Mouse (Mus musculus) neural tube, embryonic 11.5 days (tissue): ENCODE data around the gene Cldn18. TPM values are rescaled to one million over a fixed set of nuclear protein-coding genes. Genes with fewer than 3 reads are reported as not detected.

ENCODE experiments used
- ATAC-seq: fragments of 200-750 bp; cut with Nextera tagmentation; 2 replicates; pipeline ENCODE4 v1.8.0; 2017; ENCODE audit warnings: moderate number of reproducible peaks, mild to moderate bottlenecking, moderate TSS enrichment, moderate library complexity; ENCODE audit not compliant: insufficient read depth, low FRiP score, low TSS enrichment
- DNase-seq: peaks from one replicate; pipeline ENCODE4 v3.0.0-alpha.2; 2015; ENCODE audit warnings: low spot score
- H3K27ac ChIP-seq: fragments of 300-500 bp; sonication (generic); 2 replicates; pipeline ENCODE4 v1.5.1; 2014; ENCODE audit warnings: low read depth, mild to moderate bottlenecking, low read length
- H3K27me3 ChIP-seq: fragments of 300-500 bp; sonication (generic); 2 replicates; pipeline ENCODE4 v1.6.1; 2014; ENCODE audit warnings: mild to moderate bottlenecking, low read length, mixed read lengths; ENCODE audit not compliant: control insufficient read depth, insufficient read depth
- H3K36me3 ChIP-seq: fragments of 300-500 bp; sonication (generic); 2 replicates; pipeline ENCODE4 v1.6.1; 2014; ENCODE audit warnings: mild to moderate bottlenecking, low read length, moderate library complexity, mixed read lengths; ENCODE audit not compliant: control insufficient read depth, insufficient read depth
- H3K4me1 ChIP-seq: fragments of 300-500 bp; sonication (generic); 2 replicates; pipeline ENCODE4 v1.6.1; 2014; ENCODE audit warnings: low read length, mixed read lengths; ENCODE audit not compliant: control insufficient read depth, insufficient read depth
- H3K4me2 ChIP-seq: fragments of 300-500 bp; sonication (generic); 2 replicates; pipeline ENCODE4 v1.6.1; 2014; ENCODE audit warnings: low read depth, mild to moderate bottlenecking, moderate library complexity
- H3K4me3 ChIP-seq: fragments of 300-500 bp; sonication (generic); 2 replicates; pipeline ENCODE4 v1.5.1; 2014; ENCODE audit warnings: low read depth, low read length
- H3K9ac ChIP-seq: fragments of 300-500 bp; sonication (generic); 2 replicates; pipeline ENCODE4 v1.6.1; 2014; ENCODE audit warnings: mild to moderate bottlenecking, low read length
- H3K9me3 ChIP-seq: fragments of 300-500 bp; sonication (generic); 2 replicates; pipeline ENCODE4 v1.6.1; 2016; ENCODE audit warnings: low read length; ENCODE audit not compliant: control insufficient read depth
- WGBS: fragments of 180-500 bp; shearing (Covaris S2); extraction: QIAGEN DNeasy Blood & Tissue Kit; methylation state at CpG from one replicate; pipeline ENCODE4 v1.1.7; 2014; 5-methylcytosine and 5-hydroxymethylcytosine counted together
- polyA plus RNA-seq: library from polyadenylated mRNA; unstranded; fragments of >200 nt; fragmentation: Nextera tagmentation; extraction: Ambion mirVana; gene quantifications from 2 replicates; pipeline ENCODE4 v1.2.1, GENCODE M21; 2014

Gene Cldn18
- not detected in 2 replicates for polyA plus RNA-seq

GRCm38 (mm10) chr9:99717134-99717533 is at the start of gene Cldn18:
Gene Cldn18, minus strand, starts transcription at chr9:99717267.
- no peak within 1 kb of the TSS for H3K4me3 ChIP-seq
- H3K9ac ChIP-seq = no peak within 1 kb of the TSS
- no peak within 1 kb of the TSS for H3K27ac ChIP-seq
- H3K9me3 ChIP-seq = no peaks in the 10 kb centered on the region
- 91% methylated on average over 14 of the region's 14 CpGs for WGBS
- H3K4me1 ChIP-seq = no peaks in the 10 kb centered on the region
- H3K4me2 ChIP-seq = no peak within 1 kb of the TSS
- no peak for DNase-seq
- no peaks in the 10 kb centered on the region for H3K27me3 ChIP-seq
- no peaks in the 10 kb centered on the region for H3K36me3 ChIP-seq
- ATAC-seq = no peak

GRCm38 (mm10) chr9:99763530-99763929 is 46.5 kb upstream of the Cldn18 start:
- ATAC-seq (no peak), DNase-seq (no peak)
- Histone ChIP-seq H3K36me3 (no peaks in the 10 kb centered on the region), H3K9me3 (no peaks in the 10 kb centered on the region), H3K4me2 (no peak overlapping the region), H3K9ac (no peak overlapping the region), H3K4me3 (no peak overlapping the region), H3K27ac (no peak overlapping the region), H3K27me3 (no peaks in the 10 kb centered on the region), H3K4me1 (no peaks in the 10 kb centered on the region)
- WGBS = 72% methylated on average over 6 of the region's 6 CpGs

- Histone ChIP-seq H3K36me3 (no peaks in the 10 kb centered on the region), H3K4me1 (no peaks in the 10 kb centered on the region), H3K9ac (no peak overlapping the region), H3K9me3 (no peaks in the 10 kb centered on the region), H3K27me3 (no peaks in the 10 kb centered on the region), H3K4me3 (no peak overlapping the region), H3K27ac (no peak overlapping the region), H3K4me2 (no peak overlapping the region)
- WGBS = 85% methylated on average over 4 of the region's 4 CpGs
- DNase-seq (peak; percentile 15), ATAC-seq (no peak)
Measured at GRCm38 (mm10) chr9:99750272-99750671, 33.2 kb upstream of the Cldn18 start.

- no peak for ATAC-seq
Measured at GRCm38 (mm10) chr9:99748279-99748678, 31.2 kb upstream of the Cldn18 start.

GRCm38 (mm10) chr9:99747731-99748130 is 30.7 kb upstream of the Cldn18 start:
- no peaks in the 10 kb centered on the region for H3K4me1 ChIP-seq
- no peaks in the 10 kb centered on the region for H3K36me3 ChIP-seq
- H3K9ac ChIP-seq = no peak overlapping the region
- no peak overlapping the region for H3K4me2 ChIP-seq
- H3K27ac ChIP-seq = no peak overlapping the region
- no peak for DNase-seq
- H3K27me3 ChIP-seq = no peaks in the 10 kb centered on the region
- H3K4me3 ChIP-seq = no peak overlapping the region
- H3K9me3 ChIP-seq = no peaks in the 10 kb centered on the region
- 61% methylated on average over 4 of the region's 4 CpGs for WGBS
- ATAC-seq = no peak

More at GRCm38 (mm10) chr9:99748279-99748678, 31.2 kb upstream of the Cldn18 start:
- no peaks in the 10 kb centered on the region for H3K36me3 ChIP-seq
- no peaks in the 10 kb centered on the region for H3K4me1 ChIP-seq
- no peak overlapping the region for H3K27ac ChIP-seq
- no peak overlapping the region for H3K9ac ChIP-seq
- no peak for DNase-seq
- no peak overlapping the region for H3K4me3 ChIP-seq
- WGBS = 97% methylated on average over 1 of the region's 1 CpGs
- no peak overlapping the region for H3K4me2 ChIP-seq
- H3K9me3 ChIP-seq = no peaks in the 10 kb centered on the region
- H3K27me3 ChIP-seq = no peaks in the 10 kb centered on the region

GRCm38 (mm10) chr9:99744548-99744947 is 27.5 kb upstream of the Cldn18 start:
- no peaks in the 10 kb centered on the region for H3K9me3 ChIP-seq
- no peaks in the 10 kb centered on the region for H3K27me3 ChIP-seq
- H3K27ac ChIP-seq = no peak overlapping the region
- no peaks in the 10 kb centered on the region for H3K36me3 ChIP-seq
- H3K4me2 ChIP-seq = no peak overlapping the region
- DNase-seq (peak; percentile 28), ATAC-seq (no peak; the same call in 1 of the 2 replicates)
- 36% methylated on average over 5 of the region's 5 CpGs for WGBS
- H3K4me1 ChIP-seq = no peaks in the 10 kb centered on the region
- H3K9ac ChIP-seq = no peak overlapping the region
- no peak overlapping the region for H3K4me3 ChIP-seq

GRCm38 (mm10) chr9:99729943-99730646 is 13.0 kb upstream of the Cldn18 start:
- WGBS = 37% methylated on average over 15 of the region's 15 CpGs
- Histone ChIP-seq H3K36me3 (no peaks in the 10 kb centered on the region), H3K27ac (no peak overlapping the region), H3K9ac (no peak overlapping the region), H3K4me3 (no peak overlapping the region), H3K4me1 (no peaks in the 10 kb centered on the region), H3K9me3 (no peaks in the 10 kb centered on the region), H3K27me3 (no peaks in the 10 kb centered on the region), H3K4me2 (no peak overlapping the region)
- DNase-seq = peak; percentile 87
- ATAC-seq = peak; percentile 61; the same call in 1 of the 2 replicates

GRCm38 (mm10) chr9:99727819-99728218 is 10.8 kb upstream of the Cldn18 start:
- ATAC-seq (no peak), DNase-seq (no peak)
- 70% methylated on average over 11 of the region's 11 CpGs for WGBS
- no peak overlapping the region for H3K4me3 ChIP-seq
- H3K4me1 ChIP-seq = no peaks in the 10 kb centered on the region
- H3K36me3 ChIP-seq = no peaks in the 10 kb centered on the region
- no peaks in the 10 kb centered on the region for H3K9me3 ChIP-seq
- H3K27me3 ChIP-seq = no peaks in the 10 kb centered on the region
- no peak overlapping the region for H3K4me2 ChIP-seq
- H3K9ac ChIP-seq = no peak overlapping the region
- H3K27ac ChIP-seq = no peak overlapping the region

- H3K36me3 ChIP-seq = no peaks in the 10 kb centered on the region
- no peaks in the 10 kb centered on the region for H3K9me3 ChIP-seq
- no peak overlapping the region for H3K27ac ChIP-seq
- no peaks in the 10 kb centered on the region for H3K4me1 ChIP-seq
- H3K4me2 ChIP-seq = no peak overlapping the region
- H3K4me3 ChIP-seq = no peak overlapping the region
- ATAC-seq (no peak), DNase-seq (no peak)
- no peaks in the 10 kb centered on the region for H3K27me3 ChIP-seq
- H3K9ac ChIP-seq = no peak overlapping the region
- 89% methylated on average over 8 of the region's 8 CpGs for WGBS
Measured at GRCm38 (mm10) chr9:99725278-99725677, 8.2 kb upstream of the Cldn18 start.
